35 mouse cellular contexts compared by ENCODE assay signal in the genomic region with DNA sequence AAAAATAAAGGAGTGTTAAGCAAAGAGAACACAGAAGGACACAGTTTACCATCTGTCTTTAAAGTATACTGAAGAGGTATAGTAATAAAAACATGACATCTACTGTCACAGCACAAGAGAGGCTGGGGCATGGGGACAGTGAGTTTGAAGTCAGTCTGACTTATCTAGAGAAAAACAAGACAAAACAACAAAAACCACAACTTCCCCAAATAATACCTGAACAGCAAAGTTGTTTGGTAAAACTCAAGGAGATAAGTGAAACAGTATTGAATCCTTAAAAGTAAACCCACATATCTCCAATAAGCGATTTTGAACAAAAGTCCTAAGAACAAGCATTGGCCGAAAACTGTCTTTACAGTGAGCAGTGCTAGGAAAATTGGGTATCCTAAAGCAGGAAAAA.
"Had no signal": no experiment of that assay in that cellular context is flagged by ENCODE, and none has a peak within 500 bp of the region (broad histone marks: within the 10 kb centered on the region; RNA-seq: fewer than 3 reads in every experiment).

No protein-coding gene starts in this region.

- DNase-seq: heart, postnatal 10 days; heart, postnatal 14 days; heart, postnatal 36 days; heart, postnatal 4 days; kidney, adult 11 months; kidney, adult 18-20 months; kidney, adult 2 months; kidney, adult 8-10 months; kidney, adult 9 months; kidney, postnatal 10 days; kidney, postnatal 14 days; kidney, postnatal 25 days; kidney, postnatal 36 days; kidney, postnatal 4 days; layer of hippocampus, adult 9-11 months; layer of hippocampus, postnatal 36 days had no signal

- H3K9ac ChIP-seq: heart, embryonic 12.5 days; heart, embryonic 13.5 days; heart, embryonic 15.5 days; hindbrain, embryonic 12.5 days; hindbrain, embryonic 13.5 days; hindbrain, embryonic 14.5 days; hindbrain, embryonic 15.5 days; intestine, embryonic 15.5 days; kidney, embryonic 15.5 days had no signal

- H3K4me3 ChIP-seq: heart, embryonic 10.5 days; heart, embryonic 12.5 days; heart, embryonic 13.5 days; heart, embryonic 15.5 days; hindbrain, embryonic 10.5 days; hindbrain, embryonic 12.5 days; hindbrain, embryonic 13.5 days; hindbrain, embryonic 15.5 days; intestine, embryonic 15.5 days; kidney, embryonic 15.5 days; layer of hippocampus, adult 2 months; left cerebral cortex, adult 2 months had no signal

- ATAC-seq: hindbrain, embryonic 16.5 days; hindbrain, postnatal 0 days; inflammation-experienced regulatory T-cells, adult 6 months; intestine, embryonic 15.5 days; intestine, embryonic 16.5 days had no signal

- H3K36me3 ChIP-seq: heart, embryonic 10.5 days; heart, embryonic 12.5 days; heart, embryonic 13.5 days; heart, embryonic 15.5 days; hindbrain, embryonic 10.5 days; hindbrain, embryonic 12.5 days; hindbrain, embryonic 13.5 days; hindbrain, embryonic 15.5 days; intestine, embryonic 15.5 days; kidney, embryonic 15.5 days had no signal

- H3K27ac ChIP-seq: heart, embryonic 10.5 days; heart, embryonic 13.5 days; heart, embryonic 15.5 days; hindbrain, embryonic 10.5 days; hindbrain, embryonic 12.5 days; hindbrain, embryonic 13.5 days; hindbrain, embryonic 14.5 days; hindbrain, embryonic 15.5 days; hindbrain, postnatal 0 days; intestine, embryonic 15.5 days; kidney, embryonic 15.5 days; kidney, postnatal 0 days; layer of hippocampus, adult 2 months; left cerebral cortex, adult 2 months had no signal

- H3K27me3 ChIP-seq: heart, embryonic 12.5 days; heart, embryonic 13.5 days; heart, embryonic 15.5 days; hindbrain, embryonic 12.5 days; hindbrain, embryonic 13.5 days; hindbrain, embryonic 15.5 days; intestine, embryonic 15.5 days; kidney, embryonic 15.5 days had no signal

- H3K4me1 ChIP-seq: heart, embryonic 10.5 days; heart, embryonic 12.5 days; heart, embryonic 13.5 days; heart, embryonic 15.5 days; hindbrain, embryonic 10.5 days; hindbrain, embryonic 12.5 days; hindbrain, embryonic 13.5 days; hindbrain, embryonic 15.5 days; intestine, embryonic 15.5 days; kidney, embryonic 15.5 days had no signal

- H3K9me3 ChIP-seq: heart, embryonic 10.5 days; heart, embryonic 12.5 days; heart, embryonic 13.5 days; heart, embryonic 15.5 days; hindbrain, embryonic 10.5 days; hindbrain, embryonic 12.5 days; hindbrain, embryonic 13.5 days; hindbrain, embryonic 15.5 days; intestine, embryonic 15.5 days; kidney, embryonic 15.5 days had no signal

- H3K4me2 ChIP-seq: heart, embryonic 11.5 days; heart, embryonic 12.5 days; heart, embryonic 13.5 days; heart, embryonic 15.5 days; hindbrain, embryonic 12.5 days; hindbrain, embryonic 13.5 days; hindbrain, embryonic 14.5 days; hindbrain, embryonic 15.5 days; intestine, embryonic 15.5 days; kidney, embryonic 15.5 days had no signal
